Mouse (Mus musculus): Measurements from ENCODE around the gene Srgap2.

GRCm38 (mm10) chr1:131318397-131318796 lies 208.8 kb downstream of the Srgap2 start:
- TF ChIP-seq CTCF (IDR thresholded peaks at IDR 0.05; ENCODE audit: low read depth) (no peak), EP300 (IDR thresholded peaks at IDR 0.05; ENCODE audit: low read depth) (no peak)

All from liver, postnatal 0 days (tissue).